Comparison of ENCODE assay signal across 11 mouse cellular contexts in the genomic region with DNA sequence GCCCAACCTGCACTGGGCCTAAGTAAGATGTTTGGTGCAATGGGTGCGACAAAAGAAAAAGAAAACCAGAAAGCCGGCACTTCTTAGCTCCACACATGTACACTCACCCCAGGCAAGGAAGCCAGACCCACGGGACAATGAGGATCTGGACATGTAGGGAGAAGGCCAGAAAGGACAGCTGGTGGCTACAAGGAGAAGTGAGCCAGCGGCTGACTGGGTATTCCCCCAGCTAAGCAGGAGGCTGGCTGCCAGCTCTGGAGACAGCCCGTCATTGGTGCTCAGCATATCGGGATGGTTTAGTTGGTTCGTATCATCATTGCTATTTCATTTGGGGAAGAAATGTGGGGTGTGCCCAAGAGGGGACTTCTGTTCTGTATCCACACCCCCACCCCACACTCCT.
DNase-seq lines count a peak whose midpoint lies in the region; ATAC-seq and TF ChIP-seq lines count a peak whose summit lies in the region.
"Had no signal": no experiment of that assay in that cellular context is flagged by ENCODE, and none has a peak within 500 bp of the region (broad histone marks: within the 10 kb centered on the region; RNA-seq: fewer than 3 reads in every experiment).

No protein-coding gene starts in this region.

- WGBS in hindbrain, embryonic 16.5 days = 62% methylated on average over 7 of the region's 7 CpGs
- WGBS in hindbrain, embryonic 10.5 days = 77% methylated on average over 7 of the region's 7 CpGs
- WGBS in limb, embryonic 10.5 days = 86% methylated on average over 7 of the region's 7 CpGs
- 85% methylated on average over 7 of the region's 7 CpGs for WGBS in liver, embryonic 11.5 days

- no peak for TF ChIP-seq POLR2A in brain, embryonic 14.5 days (IDR thresholded peaks at IDR 0.05; ENCODE audit: borderline replicate concordance, extremely low read depth, insufficient read depth, insufficient read length, poor library complexity, severe bottlenecking)

- no peak overlapping the region for H3K4me2 ChIP-seq in hindbrain, embryonic 16.5 days (ENCODE audit: low read length)
- no peak overlapping the region for H3K4me2 ChIP-seq in liver, embryonic 11.5 days
- H3K4me2 ChIP-seq: embryonic facial prominence, embryonic 13.5 days had no signal

- H3K27ac ChIP-seq in hindbrain, embryonic 16.5 days (ENCODE audit: low read depth, low read length) = no peak overlapping the region
- no peak overlapping the region; the same call in 1 of the 2 replicates for H3K27ac ChIP-seq in hindbrain, embryonic 10.5 days
- no peak overlapping the region for H3K27ac ChIP-seq in gastrocnemius, adult 2 months
- H3K27ac ChIP-seq in limb, embryonic 10.5 days = 0 out of 2 replicates have a peak overlapping the region, but pooled peaks have one; percentile 5
- no peak overlapping the region for H3K27ac ChIP-seq in liver, embryonic 11.5 days (ENCODE audit: low read depth, low read length)
- H3K27ac ChIP-seq: embryonic facial prominence, embryonic 13.5 days; stomach, postnatal 0 days had no signal

- H3K36me3 ChIP-seq in hindbrain, embryonic 16.5 days (ENCODE audit: control insufficient read depth, insufficient read depth, low read length) = no peaks in the 10 kb centered on the region
- no peaks in the 10 kb centered on the region for H3K36me3 ChIP-seq in hindbrain, embryonic 10.5 days
- H3K36me3 ChIP-seq in limb, embryonic 10.5 days = no peaks in the 10 kb centered on the region
- no peaks in the 10 kb centered on the region for H3K36me3 ChIP-seq in liver, embryonic 11.5 days (ENCODE audit: control insufficient read depth, insufficient read depth, low read length)
- H3K36me3 ChIP-seq: embryonic facial prominence, embryonic 13.5 days had no signal

- H3K9me3 ChIP-seq in hindbrain, embryonic 16.5 days (ENCODE audit: control insufficient read depth, low read length) = no peaks in the 10 kb centered on the region
- H3K9me3 ChIP-seq in hindbrain, embryonic 10.5 days = no peaks in the 10 kb centered on the region
- H3K9me3 ChIP-seq in limb, embryonic 10.5 days (replicated peaks) = no peaks in the 10 kb centered on the region
- H3K9me3 ChIP-seq in liver, embryonic 11.5 days (ENCODE audit: control insufficient read depth, low read length) = no peaks in the 10 kb centered on the region
- H3K9me3 ChIP-seq: embryonic facial prominence, embryonic 13.5 days had no signal

- H3K9ac ChIP-seq in hindbrain, embryonic 16.5 days (ENCODE audit: low read depth, low read length) = no peak overlapping the region
- H3K9ac ChIP-seq in liver, embryonic 11.5 days (ENCODE audit: low read depth, low read length) = no peak overlapping the region
- H3K9ac ChIP-seq: embryonic facial prominence, embryonic 13.5 days had no signal

- DNase-seq in hindbrain, embryonic 10.5 days (ENCODE audit: low spot score) = no peak
- peak; percentile 30 for DNase-seq in brain, embryonic 14.5 days (ENCODE audit: low read depth)
- DNase-seq in gastrocnemius, adult 2 months = peak; percentile 78
- no peak for DNase-seq in limb, embryonic 10.5 days (ENCODE audit: low spot score)
- no peak for DNase-seq in liver, embryonic 11.5 days (ENCODE audit: low spot score)
- no peak for DNase-seq in adrenal gland, adult (ENCODE audit: inconsistent age in 2 of 2, low spot score in 1 of 2)
- DNase-seq in left cerebral cortex, postnatal 25 days (ENCODE audit: low spot score in 2 of 2) = no peak
- DNase-seq: liver had no signal

- ATAC-seq in hindbrain, embryonic 16.5 days = peak; percentile 57; the same call in 1 of the 2 replicates
- ATAC-seq in liver, embryonic 11.5 days (replicated peaks; ENCODE audit: low FRiP score) = no peak

- no peak for TF ChIP-seq CTCF in brain, embryonic 14.5 days (IDR thresholded peaks at IDR 0.05; ENCODE audit: borderline replicate concordance, extremely low read depth, insufficient read depth, insufficient read length)
- no peak for TF ChIP-seq CTCF in gastrocnemius, adult 2 months (IDR thresholded peaks at IDR 0.05)

- no peaks in the 10 kb centered on the region for H3K27me3 ChIP-seq in hindbrain, embryonic 16.5 days (replicated peaks; ENCODE audit: control insufficient read depth, insufficient read depth, low read length)
- peaks cover 7% of the 10 kb centered on the region; the same call in 1 of the 2 replicates for H3K27me3 ChIP-seq in hindbrain, embryonic 10.5 days (ENCODE audit: insufficient read depth, poor library complexity, severe bottlenecking)
- peaks cover 13% of the 10 kb centered on the region; the same call in 1 of the 2 replicates for H3K27me3 ChIP-seq in limb, embryonic 10.5 days (ENCODE audit: low read depth, poor library complexity, severe bottlenecking)
- no peaks in the 10 kb centered on the region for H3K27me3 ChIP-seq in liver, embryonic 11.5 days (replicated peaks; ENCODE audit: control insufficient read depth, insufficient read depth, low read length)

- intact Hi-C loops in gastrocnemius, adult 2 months (cut with DNase I) = no loop called here
- intact Hi-C loops in left cerebral cortex, postnatal 25 days (cut with DNase I) = no loop called here

- H3K4me1 ChIP-seq in hindbrain, embryonic 16.5 days (ENCODE audit: control insufficient read depth, insufficient read depth, low read depth, low read length) = peaks cover 6% of the 10 kb centered on the region
- peaks cover 22% of the 10 kb centered on the region for H3K4me1 ChIP-seq in hindbrain, embryonic 10.5 days (replicated peaks)
- peaks cover 32% of the 10 kb centered on the region for H3K4me1 ChIP-seq in limb, embryonic 10.5 days
- no peaks in the 10 kb centered on the region for H3K4me1 ChIP-seq in liver, embryonic 11.5 days (replicated peaks; ENCODE audit: control insufficient read depth, insufficient read depth, low read length)

- no peak overlapping the region for H3K4me3 ChIP-seq in hindbrain, embryonic 16.5 days (ENCODE audit: low read length)
- H3K4me3 ChIP-seq in hindbrain, embryonic 10.5 days = no peak overlapping the region
- H3K4me3 ChIP-seq in gastrocnemius, adult 2 months = peak overlapping the region; percentile 34
- H3K4me3 ChIP-seq in limb, embryonic 10.5 days = no peak overlapping the region
- H3K4me3 ChIP-seq in liver, embryonic 11.5 days (ENCODE audit: low read depth, low read length) = no peak overlapping the region
- H3K4me3 ChIP-seq: embryonic facial prominence, embryonic 13.5 days had no signal

Comparison
In these comparisons a context has a peak if more than half of its experiments do, and no peak if none do; other contexts are left out.
1. DNase-seq: peak in brain, embryonic 14.5 days (single experiment) and gastrocnemius, adult 2 months (single experiment); none in hindbrain, embryonic 10.5 days (single experiment), limb, embryonic 10.5 days (single experiment), liver, embryonic 11.5 days (single experiment), adrenal gland, adult (0 of 2) and left cerebral cortex, postnatal 25 days (0 of 2).